Mouse (Mus musculus) ovary, postnatal 14 days (tissue): ENCODE data around the gene Igf1r.
"Not testable (repeated sequence)": the region's sequence is repeated elsewhere in the genome, so short reads cannot be mapped to it uniquely, and the experiment has no call there.

ENCODE experiments used
- DNase-seq: peaks from one replicate; pipeline ENCODE4 v3.0.0; 2022; ENCODE audit warnings: low spot score

Gene Igf1r

DNA sequence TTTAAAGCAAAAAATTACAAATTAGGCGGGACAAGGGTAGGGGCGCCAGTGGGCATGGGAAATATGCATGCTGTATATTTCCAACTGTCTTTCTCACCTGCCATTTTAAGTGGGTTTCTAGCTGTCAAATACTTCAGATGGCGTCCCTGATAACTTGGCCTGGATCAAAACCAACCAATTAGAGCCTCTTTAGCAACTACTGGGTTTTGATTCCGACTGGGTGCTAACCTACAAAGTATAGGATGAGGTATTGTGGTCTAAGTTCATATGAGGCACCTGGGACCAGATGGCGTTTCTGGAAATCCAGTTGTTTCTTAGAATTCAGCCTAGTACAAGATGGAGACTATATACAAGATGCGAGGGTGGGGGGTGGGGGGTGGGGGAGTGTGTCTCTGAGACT is 319.2 kb downstream of the Igf1r start:
- DNase-seq = no peak

DNA sequence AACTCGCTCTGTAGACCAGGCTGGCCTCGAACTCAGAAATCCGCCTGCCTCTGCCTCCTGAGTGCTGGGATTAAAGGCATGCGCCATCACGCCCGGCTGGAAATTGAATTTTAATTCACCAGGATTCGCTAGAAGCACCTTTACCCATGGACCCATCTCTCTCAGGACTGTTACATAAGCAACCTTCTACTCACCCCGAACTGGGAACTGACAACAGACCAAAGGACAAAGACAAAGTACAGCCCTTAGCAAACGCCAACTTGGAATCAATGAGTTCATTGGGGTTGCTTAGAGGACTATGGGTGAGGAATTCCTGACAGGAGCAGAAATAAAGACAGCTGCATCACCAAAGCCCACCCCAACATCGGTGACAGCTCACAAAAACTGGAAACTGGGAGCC is 320.0 kb downstream of the Igf1r start:
- no peak for DNase-seq

DNA sequence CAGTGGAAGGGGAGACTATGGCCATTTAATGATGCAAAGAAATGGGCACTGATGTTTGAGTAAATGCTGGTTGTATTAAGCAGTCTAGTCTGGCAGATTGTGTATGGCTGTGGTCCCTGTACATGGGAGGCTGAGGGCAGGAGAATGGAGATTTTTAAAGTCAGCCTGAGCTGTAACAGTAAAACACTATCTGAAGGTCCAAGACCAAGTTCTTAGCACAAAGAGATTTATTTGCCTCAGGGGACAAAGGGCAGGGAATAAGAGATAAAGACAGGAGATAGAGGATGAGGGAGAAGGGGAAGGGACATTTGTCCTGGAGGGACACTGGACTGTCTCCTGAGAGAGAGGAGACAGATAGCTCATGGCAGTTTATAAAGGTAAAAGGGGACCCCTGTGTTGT is 320.9 kb downstream of the Igf1r start, which contains the start of gene Fam169b:
Gene Fam169b (plus strand): TSS at position 325 of the 400 bp plus-strand sequence.
- no peak for DNase-seq

DNA sequence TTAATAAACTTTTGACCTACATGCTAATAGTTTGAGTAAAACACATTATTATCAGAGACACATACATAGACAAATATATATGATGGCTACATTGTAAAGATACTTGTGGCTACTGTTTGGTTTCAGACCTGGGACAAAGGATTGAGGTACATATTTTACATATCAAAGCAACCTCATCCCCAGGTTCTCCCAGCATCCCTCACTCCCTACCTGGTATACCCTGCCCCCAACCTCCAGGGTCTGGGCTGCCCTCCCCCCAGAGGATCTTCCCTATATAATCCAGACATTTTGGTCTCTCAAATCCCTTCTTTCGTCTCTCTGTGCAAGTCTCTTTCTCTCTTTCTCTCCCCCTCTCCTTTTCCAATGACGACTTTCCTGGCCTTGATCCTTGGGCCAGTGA is 321.6 kb downstream of the Igf1r start:
- no peak for DNase-seq

DNA sequence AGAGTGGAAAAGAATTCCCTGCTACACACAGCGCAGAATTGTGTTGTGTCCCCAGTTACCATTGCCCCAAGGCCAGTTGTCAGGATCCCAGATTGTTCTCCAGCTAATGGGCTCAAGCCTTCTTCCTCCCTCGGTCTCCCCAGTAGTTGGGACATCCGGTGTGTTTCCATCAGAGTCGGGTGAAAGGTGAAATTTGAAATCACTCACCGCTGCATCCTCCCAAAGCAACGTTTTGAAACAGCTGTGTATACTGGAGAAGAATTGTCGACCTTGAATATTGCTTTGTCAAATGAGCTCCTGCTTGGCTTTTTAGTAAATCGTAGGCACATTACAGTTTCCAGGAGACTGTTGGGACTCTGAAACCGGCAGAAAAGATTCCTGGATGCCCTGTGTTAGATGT is 322.3 kb downstream of the Igf1r start:
- no peak for DNase-seq

DNA sequence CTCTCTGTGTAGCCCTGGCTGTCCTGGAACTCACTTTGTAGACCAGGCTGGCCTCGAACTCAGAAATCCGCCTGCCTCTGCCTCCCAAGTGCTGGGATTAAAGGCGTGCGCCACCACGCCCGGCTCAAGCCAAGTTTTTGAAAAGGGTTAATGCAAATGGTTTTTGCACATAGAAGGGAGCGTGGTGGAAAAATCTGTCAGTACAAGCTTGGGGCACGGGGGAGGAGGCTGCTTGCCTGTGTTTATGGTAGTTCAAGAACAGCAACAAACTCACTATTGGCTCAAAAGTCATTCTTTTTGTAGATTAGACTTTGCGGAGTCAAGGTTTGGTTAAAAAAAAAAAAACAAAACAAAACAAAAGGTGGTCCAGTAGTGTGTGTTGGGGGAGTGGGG is 322.8 kb downstream of the Igf1r start:
- not testable (repeated sequence) for DNase-seq

DNA sequence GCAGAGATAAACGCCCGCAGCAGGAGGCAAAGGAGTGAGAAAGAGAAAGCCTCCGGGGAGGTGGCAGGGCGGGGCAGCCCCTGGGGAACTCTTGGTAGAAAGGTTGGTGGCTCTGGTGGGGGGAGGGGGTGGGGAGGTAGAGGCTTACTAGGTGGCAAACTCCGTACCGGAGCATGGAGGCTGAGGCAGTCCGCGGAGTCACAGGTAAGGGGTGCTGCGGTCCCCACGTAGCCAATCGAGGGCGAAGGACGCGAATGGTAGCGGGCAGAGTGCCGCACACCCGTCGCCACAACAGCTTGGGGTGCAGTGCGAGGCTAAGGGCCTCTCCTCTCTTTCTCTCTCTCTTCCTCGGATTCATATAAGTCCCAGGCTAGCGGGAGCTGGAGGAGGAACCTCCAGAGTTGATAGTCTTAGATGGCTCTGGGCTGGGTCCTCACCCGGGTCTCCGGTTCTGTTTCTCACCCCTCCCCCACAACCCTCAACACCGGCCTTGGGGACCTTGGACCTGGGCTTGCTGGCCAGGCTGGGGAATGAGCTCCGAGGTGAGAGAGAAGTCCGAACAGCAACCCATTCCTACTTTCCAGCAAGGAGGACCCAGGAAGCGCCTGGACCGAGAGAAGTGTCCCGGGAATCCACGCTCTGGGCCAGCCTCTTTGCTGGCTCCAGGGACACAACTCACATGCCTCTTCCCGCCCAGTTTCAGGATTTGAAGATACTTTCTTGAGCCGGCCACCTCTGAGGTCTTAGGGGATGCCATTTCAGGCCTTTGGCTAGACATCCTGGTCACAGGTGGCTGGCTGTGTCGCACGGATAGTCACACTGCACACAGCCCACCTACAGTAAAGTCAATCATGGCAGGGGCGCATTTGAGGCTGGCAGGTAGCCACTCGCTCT is 323.5 kb downstream of the Igf1r start:
- DNase-seq = no peak

DNA sequence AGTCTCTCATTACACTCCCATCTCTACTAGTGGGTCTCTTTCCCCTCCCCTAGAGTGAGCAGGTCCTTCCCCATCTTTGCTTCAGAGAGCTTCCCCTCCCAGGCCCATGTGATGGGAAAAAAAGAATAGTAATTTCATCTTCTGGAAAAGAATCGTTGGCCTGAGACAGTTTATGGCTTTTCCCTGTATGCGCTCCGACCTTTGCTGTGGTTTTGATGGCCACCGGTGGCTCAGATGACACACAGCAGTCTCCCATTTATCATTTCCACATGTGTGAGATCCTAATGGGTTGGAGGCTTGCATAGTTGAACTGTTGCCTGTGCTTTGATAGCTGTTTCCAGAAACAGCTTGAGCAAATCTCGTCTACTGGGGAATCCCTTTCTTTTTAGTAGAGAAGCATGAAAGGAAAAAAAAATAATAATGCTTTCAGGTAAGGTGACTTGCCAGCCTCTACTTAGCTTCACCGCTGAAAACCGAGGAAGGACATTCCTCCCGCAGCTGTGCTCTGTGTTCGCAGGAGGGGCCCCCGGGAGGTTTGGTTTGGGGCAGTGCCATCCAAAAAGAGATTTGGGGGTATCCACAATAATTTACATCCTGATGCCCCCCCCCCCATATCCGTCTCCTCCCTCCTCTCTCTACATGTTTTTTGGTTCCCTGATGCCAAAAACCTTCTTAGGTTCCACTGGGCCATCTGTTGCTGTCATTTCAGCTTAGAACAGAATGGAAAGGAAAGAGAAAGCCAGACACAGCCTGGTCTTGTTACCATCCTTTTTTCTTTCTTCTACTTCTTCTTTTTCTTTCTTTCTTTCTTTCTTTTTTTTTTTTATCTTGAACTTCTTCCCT is 324.6 kb downstream of the Igf1r start:
- no peak for DNase-seq

DNA sequence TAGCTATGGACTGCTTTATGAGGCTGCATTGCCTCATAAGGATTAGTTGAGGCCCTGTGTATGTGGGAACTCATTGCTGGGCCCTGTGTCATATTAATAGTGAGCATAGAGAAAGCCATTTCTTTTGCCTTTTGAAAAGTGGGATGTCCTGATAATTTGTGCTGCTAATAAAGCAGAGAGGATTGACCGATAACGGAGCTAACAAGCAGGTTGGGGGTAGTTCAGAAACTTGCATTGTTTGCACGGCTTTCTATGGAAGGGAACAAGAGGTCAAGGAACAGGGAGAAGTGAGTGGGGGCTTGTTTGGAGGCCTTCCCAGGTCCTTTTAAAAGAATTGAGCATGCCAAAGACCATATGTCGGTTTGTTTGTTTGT is 325.3 kb downstream of the Igf1r start:
- no peak for DNase-seq

DNA sequence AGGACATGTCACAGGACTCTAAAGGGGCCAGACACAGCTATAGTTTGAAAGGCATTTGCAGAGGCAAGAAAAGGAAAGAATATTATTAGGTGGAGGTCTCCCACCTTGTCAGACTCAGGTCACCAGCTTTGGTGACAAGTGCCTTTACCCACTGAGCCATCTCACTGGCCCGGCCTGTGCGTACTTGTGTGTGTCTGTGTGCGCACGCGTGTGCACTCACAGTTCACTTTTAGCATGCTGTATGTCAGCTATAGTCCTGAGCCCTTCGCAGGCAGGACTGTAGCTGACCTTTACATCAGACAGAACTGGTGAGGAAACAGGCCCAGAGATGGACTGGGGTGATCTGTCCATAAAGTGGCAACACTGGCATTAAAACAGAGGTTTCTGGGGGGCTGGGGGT is 325.8 kb downstream of the Igf1r start:
- DNase-seq = no peak

DNA sequence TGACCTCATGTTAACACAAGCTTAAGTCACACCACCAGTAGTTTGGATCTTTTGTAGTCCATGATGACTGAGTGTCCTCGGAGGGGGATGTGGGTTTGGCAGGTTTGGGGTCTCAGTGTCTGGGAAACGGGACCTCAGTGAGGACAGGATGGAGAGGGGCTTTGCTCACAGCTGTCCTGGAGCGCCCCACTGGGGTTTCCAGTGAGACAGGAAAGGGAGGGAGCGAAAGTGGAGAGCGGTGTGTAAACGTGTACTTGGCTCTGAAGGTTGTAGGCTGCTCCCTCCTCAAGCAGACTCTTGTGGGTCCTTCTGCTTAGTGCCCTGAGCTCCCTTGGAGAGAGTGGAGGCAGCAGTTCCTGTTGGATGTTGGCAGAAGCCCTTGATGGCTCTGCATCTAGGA is 326.3 kb downstream of the Igf1r start:
- DNase-seq = no peak

DNA sequence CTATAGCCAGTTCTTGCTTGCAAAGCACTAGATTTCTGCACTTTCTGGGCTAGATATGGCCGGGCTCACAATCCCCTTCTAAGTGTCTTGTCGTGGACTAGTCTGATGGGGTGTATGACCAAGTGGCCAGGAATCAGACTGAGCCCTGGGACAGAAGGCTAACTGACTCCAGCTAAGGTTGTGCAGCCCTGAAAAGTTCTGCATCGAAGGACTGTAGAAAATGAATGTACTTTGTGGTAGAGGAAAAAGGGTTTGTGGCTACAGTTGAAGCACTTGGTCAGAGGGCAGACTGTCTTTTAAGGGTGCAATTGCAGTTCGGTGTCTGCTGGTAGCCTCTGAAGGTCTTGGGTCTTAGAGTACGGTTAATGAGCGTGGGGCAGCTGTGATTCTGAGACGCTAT is 326.9 kb downstream of the Igf1r start:
- DNase-seq = no peak

DNA sequence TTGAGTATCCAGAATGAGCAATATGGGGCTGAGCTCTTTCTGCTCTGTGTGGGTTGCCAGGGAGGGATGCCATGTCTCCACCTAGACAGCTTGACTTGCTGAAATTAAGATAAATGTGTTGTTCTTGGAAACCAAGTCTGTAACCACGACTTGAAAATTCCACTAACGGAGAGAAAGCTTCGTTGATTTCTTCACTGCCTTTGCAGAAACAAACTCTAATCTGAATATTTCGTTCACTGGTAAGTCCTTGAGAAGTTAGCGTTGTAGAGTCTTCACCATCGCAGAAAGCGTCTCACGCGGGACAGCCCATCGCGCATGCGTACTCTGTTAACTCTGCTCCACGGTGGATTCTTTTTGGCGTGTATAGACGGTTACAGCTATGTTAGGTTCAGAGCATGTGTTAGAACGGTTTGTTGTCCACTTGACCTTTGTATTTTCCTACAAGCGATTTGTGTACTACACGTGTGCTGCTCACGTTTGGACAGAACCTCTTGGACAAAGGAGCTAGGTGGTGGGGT is 327.8 kb downstream of the Igf1r start:
- no peak for DNase-seq

DNA sequence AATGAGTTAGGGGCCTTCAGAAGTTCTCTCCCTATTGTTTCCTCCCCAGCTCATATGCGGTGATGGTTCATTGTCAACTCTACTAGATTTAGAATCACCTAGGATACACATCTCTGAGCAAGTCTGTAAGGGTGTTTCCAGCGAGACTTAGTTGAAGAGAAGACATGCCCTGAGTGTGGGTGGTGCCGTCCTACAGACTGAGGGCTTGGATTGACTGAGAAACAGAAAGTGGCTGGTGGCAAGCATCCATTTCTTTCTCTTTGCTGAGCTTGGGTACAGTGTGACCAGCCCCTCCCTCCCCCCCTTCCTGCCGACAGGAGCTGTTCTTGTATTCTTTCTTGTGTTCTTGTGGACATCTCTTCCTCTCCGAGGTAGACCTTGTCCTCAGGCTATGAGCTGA is 328.7 kb downstream of the Igf1r start:
- no peak for DNase-seq

DNA sequence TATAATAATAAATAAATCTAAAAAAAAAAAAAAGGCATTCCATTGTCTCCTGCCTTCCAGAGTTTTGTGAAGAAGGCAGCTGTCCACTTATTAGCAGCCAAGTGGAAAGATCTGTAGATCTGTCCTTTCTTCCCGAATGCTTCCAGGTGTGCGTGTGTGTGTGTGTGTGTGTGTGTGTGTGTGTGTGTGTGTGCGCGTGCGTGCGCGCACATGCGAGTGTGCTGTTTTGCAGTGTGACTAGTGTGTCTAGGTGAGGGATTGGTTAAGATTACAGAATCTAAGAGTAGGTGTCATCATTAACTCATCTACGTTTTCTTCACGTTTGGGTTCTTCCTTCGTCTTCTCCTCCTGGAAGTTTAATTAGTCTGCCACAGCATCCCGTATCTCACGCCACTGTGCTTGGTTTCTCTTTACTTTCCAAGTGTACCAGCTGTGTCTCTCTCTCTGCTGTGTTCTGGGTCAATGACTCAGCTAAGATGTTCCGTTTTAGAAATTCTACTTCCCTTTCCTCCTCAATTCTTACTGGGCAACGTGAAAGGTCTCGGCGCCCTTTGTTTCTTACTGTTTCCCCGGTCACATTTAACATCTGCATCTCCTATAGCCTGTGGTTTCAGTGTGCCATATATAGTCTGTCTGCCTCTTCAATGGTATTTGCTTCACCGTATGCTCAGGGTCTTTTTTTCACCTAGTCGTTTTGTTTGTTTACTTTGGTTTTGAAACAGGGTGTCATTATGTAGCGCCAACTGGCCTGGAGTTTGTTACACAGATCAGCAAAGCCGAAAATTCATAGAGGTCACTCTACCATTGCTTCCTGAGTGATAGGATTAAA is 329.9 kb downstream of the Igf1r start:
- no peak for DNase-seq

DNA sequence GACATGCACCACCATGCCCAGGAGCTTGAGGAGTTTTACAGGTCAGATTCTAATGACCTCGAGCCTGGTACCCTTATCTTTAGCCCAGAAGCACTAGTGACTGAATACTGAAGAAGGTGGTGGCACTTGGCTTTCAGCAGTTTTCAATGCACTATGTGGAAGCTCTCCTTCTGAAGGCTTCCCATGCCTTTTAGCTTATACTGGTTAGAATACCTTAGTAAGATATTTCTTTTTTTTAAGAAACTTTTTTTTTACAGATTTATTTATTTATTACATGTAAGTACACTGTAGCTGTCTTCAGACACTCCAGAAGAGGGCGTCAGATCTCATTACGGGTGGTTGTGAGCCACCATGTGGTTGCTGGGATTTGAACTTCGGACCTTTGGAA is 330.5 kb downstream of the Igf1r start:
- not testable (repeated sequence) for DNase-seq
